Mouse (Mus musculus): ENCODE measurements around the gene Hoxd8.

Gene Hoxd8

DNA sequence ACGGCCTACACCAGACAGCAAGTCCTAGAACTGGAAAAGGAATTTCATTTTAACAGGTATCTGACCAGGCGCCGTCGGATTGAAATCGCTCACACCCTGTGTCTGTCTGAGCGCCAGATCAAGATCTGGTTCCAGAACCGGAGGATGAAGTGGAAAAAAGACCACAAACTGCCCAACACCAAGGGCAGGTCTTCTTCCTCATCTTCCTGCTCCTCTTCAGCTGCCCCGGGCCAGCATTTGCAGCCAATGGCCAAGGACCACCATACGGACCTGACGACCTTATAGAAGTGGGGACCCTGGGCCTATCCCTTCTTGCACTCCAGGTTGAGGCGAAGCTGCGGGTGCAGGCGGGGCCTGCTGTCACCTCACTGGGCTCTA lies 23.9 kb downstream of the Hoxd8 start:
- intact Hi-C loops (cut with DNase I) = no loop called here

DNA sequence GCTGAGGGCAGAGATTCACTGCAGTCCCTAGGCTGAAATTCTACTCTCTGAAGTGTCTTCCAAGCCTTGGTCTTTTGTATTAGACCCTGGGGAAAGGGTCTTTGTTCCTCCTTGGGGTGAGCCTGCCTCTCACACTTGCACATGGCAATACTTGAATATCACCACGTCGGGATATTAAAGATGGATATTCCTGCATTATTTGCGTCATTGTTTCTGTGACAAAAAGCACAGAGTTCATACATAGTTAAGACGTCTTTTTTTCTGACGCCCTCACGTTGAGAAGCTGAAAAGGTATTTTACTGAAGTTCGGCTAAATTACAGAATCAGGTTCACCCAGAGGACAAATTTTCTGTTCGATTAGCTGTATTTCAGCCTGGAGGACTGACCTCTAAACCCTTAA lies 25.9 kb downstream of the Hoxd8 start:
- intact Hi-C loops (cut with DNase I) = no loop called here

DNA sequence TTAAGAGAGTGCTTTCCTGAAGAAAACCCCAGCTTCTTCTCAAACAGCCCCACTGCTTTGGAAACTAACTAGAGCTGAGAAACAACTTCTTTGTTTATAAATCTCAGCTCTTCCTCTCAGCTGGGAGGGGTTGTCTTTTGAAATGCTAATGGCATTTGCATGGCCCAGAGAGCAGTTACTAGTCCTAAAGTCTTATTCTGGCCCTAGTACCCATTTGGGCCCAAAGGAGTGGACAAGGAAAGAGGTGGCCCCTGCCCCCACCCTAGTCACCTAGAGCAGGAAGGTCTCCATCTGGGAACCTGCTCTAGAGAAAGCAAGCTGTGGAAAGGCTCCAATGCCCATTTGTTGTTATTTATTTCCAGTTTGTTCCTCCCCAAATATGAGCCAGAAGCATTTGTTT lies 26.6 kb downstream of the Hoxd8 start:
- intact Hi-C loops (cut with DNase I) = no loop called here

DNA sequence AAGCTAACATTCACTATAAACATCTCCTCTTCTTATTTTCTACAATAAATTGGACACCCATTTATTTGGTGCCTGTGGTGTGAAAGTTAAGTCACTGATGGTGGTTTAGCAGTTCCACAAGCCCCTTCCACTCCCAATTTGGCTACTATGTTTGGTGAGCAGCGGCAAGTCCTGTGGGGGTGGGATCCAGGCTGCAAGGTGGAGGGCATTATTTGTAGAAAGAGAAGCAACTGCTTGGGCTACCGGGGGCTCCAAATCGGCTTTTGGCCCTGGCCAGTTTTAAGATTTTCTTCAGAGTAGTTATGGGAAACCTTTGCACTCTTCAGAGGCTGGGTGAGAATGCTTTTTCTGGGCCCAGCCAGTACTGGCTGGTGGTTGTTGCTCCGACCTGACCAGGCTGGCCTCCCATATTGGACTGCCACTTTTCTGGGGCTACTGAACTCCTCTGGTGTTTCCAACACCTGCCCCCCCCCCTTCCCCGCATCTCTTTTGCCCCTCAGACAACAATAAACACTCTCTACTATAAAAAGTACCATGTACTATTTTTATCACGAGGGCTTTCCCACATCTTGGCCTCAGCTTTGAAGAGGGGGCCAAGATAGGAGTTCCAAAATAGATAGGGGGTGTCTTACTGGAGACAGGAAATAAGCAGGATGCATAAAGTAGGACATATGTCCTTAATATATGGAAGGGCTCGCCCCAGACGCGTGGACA lies 27.5 kb downstream of the Hoxd8 start:
- intact Hi-C loops (cut with DNase I) = no loop called here

DNA sequence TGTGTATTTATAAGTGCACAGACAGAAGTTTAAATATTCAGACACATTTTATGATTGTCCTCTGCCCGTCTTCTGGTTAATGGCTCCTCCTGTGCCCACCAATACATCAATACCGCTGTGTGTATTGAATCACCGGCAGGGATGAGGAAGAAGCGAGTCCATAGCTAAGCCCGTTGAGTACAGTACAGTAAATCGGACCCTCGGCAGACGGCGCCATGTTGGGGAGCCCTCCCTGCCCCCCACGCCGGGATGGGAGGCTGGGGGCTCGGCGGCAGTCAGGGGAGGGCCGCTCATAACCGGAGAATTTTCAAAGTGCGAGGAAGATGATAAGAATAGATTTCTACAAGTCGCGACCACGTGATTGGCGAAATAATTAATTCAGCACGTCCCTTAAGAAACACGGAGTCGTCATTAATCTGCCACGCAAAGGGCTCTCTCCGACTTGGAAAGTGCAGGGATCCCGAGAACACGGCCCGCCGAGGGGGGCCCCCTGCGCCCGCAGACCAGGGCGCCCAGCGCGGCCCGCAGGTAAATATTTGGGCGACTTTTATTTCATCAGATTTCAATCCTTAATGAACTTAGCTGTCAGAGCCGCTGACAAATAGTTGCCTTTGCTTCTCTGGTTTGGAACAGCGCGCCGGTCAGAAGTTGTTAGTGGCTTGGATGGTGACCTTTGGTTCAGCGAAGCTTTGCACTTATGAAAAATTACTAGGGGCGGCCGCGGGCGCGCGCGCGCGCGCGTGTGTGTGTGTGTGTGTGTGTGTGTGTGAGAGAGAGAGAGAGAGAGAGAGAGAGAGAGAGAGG lies 28.3 kb downstream of the Hoxd8 start:
- intact Hi-C loops (cut with DNase I) = no loop called here

DNA sequence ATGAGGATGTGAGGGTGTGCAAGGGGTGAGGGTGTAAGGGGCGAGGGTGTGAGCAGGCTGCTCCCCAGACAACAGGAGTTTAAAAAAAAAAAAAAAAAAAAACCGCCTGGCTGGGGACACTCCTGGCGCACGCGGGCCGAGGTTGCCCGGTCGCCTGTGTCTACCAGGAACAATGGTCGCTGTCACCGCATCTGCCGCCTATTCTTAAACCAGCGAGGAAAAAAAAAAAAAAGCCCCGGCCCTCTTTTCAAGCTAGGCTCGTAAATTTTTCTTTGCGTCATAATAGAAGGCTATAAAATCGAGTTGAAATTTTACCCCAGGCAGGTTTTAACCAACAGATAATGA lies 28.9 kb downstream of the Hoxd8 start:
- intact Hi-C loops (cut with DNase I) = no loop called here

DNA sequence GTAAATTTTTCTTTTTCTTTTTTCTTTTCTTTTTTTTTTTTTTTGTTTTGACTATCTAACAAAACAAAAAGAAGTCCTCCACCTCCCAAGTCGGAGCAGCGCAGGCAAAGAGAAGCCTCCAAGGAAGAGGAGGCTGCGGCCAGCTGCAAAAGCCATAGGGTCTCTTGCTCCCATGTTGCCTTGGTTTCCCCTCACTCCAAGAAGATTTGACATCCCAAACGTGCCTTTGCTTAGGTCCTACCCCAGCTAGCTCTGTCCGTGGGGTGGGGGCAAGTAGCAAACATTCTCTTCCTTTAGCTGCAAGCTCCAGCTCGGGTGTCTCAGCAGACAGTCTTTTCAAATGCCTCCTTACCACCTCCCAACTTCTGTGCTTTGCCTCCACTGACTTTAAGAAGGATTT lies 29.4 kb downstream of the Hoxd8 start:
- intact Hi-C loops (cut with DNase I) = no loop called here

DNA sequence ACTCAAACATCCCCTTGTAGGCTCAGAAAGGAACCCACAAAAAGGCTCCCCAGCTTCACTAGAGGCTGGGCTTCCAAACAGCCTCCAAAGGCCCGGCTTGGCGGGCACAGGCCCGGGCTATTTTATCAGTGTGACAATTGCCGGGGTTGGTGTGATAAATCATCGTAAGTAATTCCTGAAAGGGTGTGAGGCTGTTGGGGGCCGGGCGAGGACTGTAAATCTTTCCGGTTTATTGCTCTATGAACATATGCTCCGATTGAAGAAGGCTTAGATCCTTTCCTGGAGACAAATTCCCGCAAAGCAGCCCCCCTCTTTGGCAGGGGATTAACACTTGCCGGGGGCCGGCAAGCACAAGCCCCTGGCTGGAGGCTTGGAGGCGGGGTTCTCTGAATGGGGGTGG lies 30.0 kb downstream of the Hoxd8 start:
- intact Hi-C loops (cut with DNase I) = no loop called here

DNA sequence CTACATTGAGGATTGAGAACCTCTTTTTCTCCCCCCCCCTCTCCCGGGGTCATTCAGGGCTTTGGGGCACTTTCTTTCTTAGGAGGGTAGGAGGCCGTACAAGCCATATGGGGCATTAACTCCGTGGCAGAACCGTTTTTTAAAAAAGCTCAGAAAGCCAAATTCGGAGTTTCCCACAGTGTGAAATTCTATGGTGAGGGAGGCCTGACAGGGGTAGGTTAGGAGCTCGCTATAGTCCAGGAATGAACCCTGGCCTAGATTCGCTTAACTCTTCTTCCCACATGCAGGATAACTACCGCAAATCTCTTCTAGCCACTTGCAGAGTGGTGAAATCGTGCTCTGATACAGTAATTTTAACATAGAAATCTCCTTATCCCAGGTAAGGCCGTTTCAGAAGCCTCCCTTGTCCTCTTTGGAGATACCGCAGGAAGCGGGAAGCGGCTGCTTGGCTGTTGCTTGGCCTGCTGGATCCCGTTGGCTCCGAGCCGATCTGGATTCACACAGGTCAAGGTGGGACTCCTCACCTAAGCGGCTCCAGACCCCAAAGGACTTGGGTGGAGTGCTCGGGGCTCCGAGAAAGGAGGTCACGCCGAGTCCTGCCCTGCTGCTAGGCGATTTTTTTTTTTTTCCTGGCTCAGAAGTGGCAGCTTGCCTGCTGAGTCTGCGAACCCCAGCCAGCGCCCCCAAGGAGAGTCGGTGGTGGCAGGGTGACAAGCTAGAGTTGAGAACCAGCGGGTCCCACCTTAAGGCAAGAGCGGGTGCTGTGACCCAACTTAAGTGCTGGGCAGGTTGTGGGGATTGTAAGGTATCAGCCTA lies 30.8 kb downstream of the Hoxd8 start:
- intact Hi-C loops (cut with DNase I) = no loop called here

DNA sequence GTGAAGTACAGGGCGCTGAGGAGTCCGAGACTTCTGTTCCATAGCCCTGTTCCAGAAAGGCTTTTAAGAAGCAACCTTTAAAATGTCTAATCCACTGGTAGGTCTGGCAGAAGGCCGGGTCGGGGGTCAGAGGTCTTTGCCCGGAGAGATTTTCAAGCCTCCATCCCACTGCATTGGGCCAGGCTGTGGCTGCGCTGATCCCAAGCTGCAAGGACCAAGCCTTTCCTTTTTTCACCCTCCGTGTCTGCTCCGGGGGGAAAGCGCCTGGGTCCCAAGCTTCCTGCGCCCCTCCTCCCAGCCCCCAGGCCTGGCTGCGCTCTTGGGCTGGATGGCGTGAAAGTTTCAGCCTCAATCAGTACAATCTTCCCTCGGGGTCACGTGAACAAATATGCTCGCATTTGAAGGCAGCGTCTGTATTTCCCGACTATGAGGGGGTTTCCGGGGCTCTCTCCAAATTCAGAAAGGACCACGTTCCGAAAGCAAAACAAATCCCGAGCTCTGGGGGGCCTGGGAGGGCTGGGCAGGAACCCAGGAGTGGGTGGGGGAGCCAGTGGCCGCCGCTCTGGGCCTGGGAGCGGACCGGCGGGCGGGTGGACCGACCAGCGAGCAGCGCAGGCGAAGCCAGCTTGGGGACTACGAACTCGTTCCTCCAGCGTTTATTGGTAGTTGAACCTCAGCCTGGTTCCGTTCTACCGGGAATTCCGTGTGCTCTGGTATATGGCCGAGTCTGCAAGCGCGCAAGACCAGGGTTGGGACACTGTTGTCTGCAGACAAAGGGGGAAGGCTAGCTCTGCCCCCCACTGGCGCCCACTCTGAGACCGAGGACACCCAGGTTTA lies 31.7 kb downstream of the Hoxd8 start:
- intact Hi-C loops (cut with DNase I) = no loop called here

DNA sequence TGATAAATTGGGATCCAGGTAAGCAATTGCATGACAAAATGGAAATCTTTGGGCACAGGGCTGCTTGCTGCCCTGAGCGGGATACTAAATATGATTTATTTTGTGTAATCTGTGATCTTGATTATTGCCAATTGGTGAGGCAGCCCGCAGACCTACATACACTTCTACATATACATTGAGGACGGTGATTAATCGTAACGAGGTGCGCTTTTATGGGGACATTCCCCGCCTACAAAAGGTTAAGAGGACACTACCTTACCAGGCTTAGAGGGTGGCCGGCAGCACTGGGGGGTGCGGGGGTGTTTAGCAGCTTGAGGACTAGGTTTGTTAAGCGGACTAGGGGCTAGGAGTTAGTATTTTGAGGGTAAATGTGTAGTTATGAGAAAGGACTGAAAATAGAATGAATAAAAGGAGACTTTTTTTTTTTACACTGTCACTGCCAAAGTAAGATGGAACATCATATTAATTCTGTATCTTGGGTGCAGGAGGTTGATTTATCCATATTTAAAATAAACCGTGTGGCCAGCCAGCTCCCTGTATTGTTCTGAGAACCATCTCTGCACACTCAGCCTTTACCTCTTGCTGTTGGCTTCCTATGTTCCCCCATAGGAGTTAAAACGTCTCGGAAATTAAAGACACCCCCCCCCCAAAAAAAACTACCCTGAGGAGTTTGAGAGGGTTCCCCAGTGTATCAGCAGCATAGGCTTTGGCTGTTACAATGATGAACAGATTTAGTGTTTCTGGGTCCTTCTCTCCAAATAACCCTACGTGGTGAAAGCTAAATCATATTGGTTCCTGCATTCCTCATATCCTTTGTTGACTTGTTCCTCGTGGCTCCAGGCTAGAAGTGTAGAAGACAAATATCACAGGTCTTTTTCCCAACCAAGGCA lies 32.5 kb downstream of the Hoxd8 start:
- intact Hi-C loops (cut with DNase I) = no loop called here

DNA sequence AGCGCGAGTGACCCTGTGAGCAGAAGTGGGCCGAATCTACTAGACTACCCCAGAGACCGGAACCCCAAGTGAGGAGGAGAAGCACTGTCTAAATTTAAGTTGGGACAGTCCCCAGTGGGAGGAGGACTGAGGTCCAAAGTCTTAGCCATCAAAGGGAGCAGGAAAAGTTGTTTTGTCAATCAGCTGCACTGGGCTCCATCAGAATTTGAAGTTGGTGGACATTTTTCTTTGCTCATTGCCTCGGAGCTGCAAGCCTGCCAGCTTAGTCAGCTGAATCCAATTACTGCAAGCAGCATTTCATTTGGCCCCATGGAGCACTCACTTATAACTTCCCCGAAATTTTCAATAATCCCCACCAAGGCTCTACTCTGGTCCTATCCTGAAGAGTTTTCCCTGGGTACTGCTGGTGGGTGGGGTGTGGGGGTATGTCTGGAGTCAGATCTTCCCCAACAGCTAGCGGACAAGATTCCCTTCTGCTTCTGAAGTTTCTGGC lies 33.2 kb downstream of the Hoxd8 start:
- intact Hi-C loops (cut with DNase I) = no loop called here

DNA sequence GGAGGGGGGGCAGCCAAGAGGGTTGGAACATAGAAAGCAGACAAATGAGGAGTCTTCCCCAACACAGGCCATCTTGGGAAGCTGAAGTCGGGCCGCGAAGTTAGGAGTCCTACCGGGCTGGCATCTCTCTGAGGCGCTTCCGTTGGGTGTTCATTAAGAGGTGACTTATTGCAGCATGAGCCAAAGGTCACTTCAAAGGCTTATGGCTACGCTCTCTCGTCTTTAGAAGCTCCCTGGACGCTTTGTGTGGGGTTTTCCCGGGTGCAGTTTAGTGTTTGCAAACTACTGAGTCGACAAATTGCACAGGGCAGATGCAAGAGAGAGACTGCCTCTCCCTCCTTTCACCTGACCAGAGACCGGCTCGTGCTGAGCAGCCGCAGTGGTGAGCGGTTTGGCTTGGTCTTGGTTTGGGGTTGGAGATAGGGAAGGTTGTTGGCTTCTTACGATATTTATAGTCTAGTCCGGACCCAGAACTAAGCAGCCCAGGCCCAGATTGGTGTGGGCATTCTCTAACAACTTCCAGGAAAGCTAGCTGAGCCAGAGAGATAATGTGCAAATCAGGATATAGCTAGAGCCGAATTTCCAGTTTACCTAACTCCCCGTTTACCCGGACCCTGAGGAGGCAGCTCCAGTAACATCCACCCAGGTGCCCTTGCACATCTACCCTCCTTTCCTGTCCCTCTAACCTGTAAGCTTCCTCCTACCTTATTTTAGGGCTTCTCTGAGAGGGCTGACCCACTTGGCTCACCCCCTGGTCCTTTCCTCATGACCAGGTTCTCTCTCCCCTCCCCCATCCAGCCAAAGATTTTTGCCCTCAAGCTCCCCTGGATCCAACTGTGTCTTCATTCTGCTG lies 34.4 kb downstream of the Hoxd8 start:
- intact Hi-C loops (cut with DNase I) = no loop called here

DNA sequence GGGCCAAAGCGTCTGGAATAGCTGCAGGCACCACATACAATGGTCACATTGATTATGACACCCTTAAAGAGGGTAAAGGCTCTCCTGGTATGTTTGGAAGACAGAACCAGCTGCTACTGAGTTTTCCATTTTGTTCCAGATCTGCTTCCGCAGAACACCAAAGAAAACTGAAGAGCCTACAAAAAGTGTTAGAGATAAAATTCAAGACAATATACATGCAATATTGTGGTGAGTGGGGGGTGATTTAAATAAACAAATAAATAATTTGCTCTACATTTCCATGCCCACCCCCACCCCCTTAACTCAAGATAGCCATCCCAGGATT lies 35.0 kb downstream of the Hoxd8 start:
- intact Hi-C loops (cut with DNase I) = no loop called here

DNA sequence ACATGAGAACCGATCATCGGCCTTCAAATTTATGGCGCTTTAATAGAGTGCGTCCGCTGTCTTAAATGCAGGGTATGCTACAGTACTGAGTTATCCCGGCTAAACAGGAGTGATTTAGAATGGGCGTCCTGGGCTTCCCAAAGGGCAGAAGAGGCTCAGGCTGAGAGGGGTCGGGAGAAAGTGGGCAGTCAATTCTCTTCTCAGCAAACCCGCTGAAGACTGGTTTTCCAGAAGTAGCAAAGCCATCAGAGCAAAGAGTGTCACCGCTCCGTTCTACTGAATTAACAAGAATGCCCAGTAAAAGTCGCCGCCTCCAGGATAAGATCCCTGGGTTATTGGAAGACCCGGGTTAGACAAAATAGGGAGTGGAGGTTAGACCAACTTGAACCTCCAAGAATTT lies 35.5 kb downstream of the Hoxd8 start:
- intact Hi-C loops (cut with DNase I) = no loop called here

DNA sequence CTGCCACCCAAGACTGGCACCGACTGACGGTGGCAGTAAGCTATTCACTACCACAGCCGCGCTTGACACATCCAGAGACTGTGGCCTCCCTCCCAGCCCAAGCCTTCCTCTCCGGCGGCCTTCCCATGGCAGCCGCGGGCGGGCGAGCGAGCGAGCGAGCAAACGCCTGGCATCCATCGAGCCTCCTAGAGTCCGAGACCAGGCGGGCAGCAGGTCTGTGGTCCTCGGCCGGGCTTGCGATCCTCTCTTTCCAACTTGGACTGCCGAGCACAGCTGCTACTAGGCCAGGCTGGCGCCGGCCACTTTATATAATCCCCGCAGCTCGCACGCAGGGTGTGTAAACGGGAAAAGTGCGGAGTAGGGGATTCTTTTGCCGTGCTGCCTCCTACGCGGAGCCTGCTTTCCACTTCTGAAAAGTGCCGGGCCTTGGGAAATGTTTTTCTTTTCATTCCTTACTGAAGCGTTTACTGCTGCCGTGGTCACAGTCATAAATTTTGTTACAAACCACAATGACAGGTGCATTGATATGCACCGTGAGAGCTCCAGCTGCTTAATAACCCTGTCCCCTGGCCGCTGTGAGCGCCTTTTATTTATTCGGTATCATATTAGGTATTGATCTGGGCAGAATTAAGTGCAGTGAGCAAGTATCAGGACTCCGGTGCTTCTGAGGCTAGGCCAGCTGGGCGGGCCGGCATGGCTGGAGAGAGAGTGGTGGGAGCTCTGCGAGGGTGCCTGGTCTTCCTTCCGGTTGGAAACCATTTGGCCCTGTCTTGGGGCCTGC lies 36.1 kb downstream of the Hoxd8 start:
- intact Hi-C loops (cut with DNase I) = no loop called here

DNA sequence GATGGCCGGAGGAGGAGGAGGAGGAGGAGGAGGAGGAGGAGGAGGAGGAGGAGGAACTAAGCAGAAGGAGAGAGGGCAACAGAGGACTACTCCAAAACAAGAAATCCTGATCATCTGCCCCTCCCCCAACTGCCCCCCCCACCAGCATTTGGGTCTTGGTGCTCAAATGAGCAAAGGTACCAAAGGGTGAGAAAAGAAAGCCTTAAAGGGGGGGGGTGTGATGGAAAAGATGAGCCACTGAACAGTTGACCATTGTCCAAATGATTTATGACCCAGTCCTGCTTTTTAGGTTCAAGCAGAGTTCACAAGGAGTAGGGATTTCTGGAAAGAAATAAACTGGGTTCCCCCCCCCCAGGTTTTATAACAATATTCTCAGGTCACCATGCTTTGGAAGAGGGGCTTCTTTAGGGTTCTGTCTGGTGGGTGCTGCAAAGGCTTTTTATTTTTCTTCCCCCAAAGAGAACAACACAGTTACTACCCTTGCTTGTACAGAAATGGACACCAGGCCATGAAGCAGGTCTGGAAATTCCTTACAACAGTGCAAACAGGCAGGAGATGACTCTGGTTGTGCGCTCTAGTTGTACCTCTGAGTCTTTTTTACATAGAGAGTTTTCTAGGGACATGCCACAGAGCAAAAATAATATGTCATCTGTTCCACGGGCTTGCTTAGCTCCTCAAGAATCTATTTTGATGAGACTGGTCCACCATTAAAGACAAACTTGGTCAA lies 37.0 kb downstream of the Hoxd8 start:
- intact Hi-C loops (cut with DNase I) = no loop called here

DNA sequence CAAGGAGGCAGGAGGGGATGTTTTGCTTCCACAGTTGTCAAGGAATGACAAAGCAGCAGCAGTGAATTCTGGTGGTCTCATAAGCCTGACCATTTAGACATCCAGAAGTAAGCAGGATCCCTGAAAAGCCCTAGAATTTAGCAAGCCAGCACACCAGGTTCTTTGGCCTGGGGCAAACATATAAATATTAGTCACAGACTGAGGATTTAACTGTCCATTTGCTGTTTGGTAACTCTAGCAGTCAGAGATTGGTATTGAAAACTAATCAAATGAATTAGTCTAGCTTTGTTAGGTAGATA lies 37.5 kb downstream of the Hoxd8 start:
- intact Hi-C loops (cut with DNase I) = no loop called here
